Mouse (Mus musculus) frontal cortex, adult (tissue): ENCODE results near the gene Frmpd1.

Experiments used
- ATAC-seq: cut with Nextera tagmentation; 2 replicates; pipeline ENCODE4 v1.9.2; 2017; ENCODE audit warnings: mild to moderate bottlenecking, moderate library complexity, mixed read lengths; ENCODE audit not compliant: low TSS enrichment

Gene Frmpd1

GRCm38 (mm10) chr4:45184521-45185330 is at the start of gene Frmpd1:
TSS of gene Frmpd1 (plus strand) at chr4:45184875.
- ATAC-seq: peak; percentile 83

- ATAC-seq: no peak
These were observed 47.0 kb upstream of the Frmpd1 start for GRCm38 (mm10) chr4:45137636-45138035.

GRCm38 (mm10) chr4:45141835-45142234 is 42.8 kb upstream of the Frmpd1 start:
- no peak for ATAC-seq

- ATAC-seq: no peak
These were observed 42.3 kb upstream of the Frmpd1 start for GRCm38 (mm10) chr4:45142411-45142810.

- ATAC-seq: no peak
These were observed 41.7 kb upstream of the Frmpd1 start for GRCm38 (mm10) chr4:45143005-45143404.

- no peak for ATAC-seq
These were observed 28.2 kb upstream of the Frmpd1 start for GRCm38 (mm10) chr4:45156433-45156832.

GRCm38 (mm10) chr4:45158608-45159007 is 26.1 kb upstream of the Frmpd1 start:
- ATAC-seq: no peak

GRCm38 (mm10) chr4:45160773-45161172 is 23.9 kb upstream of the Frmpd1 start:
- no peak for ATAC-seq

GRCm38 (mm10) chr4:45163711-45164110 is 21.0 kb upstream of the Frmpd1 start:
- ATAC-seq: no peak

- ATAC-seq: no peak
These were observed 19.2 kb upstream of the Frmpd1 start for GRCm38 (mm10) chr4:45165477-45165876.

GRCm38 (mm10) chr4:45165955-45166354 is 18.7 kb upstream of the Frmpd1 start:
- ATAC-seq: no peak

- no peak; the same call in 1 of the 2 replicates for ATAC-seq
These were observed 13.3 kb upstream of the Frmpd1 start for GRCm38 (mm10) chr4:45171340-45171739.

- ATAC-seq: peak; percentile 55
These were observed 706 bp upstream of the Frmpd1 start for GRCm38 (mm10) chr4:45183818-45184520.

- no peak for ATAC-seq
These were observed 625 bp downstream of the Frmpd1 start for GRCm38 (mm10) chr4:45185331-45185669.

GRCm38 (mm10) chr4:45198296-45198695 is 13.6 kb downstream of the Frmpd1 start:
- ATAC-seq: no peak

- no peak for ATAC-seq
These were observed 18.6 kb downstream of the Frmpd1 start for GRCm38 (mm10) chr4:45203283-45203682.

GRCm38 (mm10) chr4:45207444-45207843 is 22.8 kb downstream of the Frmpd1 start:
- ATAC-seq: no peak

- peak; percentile 72 for ATAC-seq
These were observed 24.2 kb downstream of the Frmpd1 start for GRCm38 (mm10) chr4:45208832-45209363.

GRCm38 (mm10) chr4:45212342-45213063 is 27.8 kb downstream of the Frmpd1 start:
- ATAC-seq: no peak

GRCm38 (mm10) chr4:45219946-45220345 is 35.3 kb downstream of the Frmpd1 start:
- no peak for ATAC-seq

- no peak for ATAC-seq
These were observed 37.7 kb downstream of the Frmpd1 start for GRCm38 (mm10) chr4:45222395-45222794.

GRCm38 (mm10) chr4:45230263-45230662 is 45.6 kb downstream of the Frmpd1 start:
- ATAC-seq: no peak
